Mouse (Mus musculus): ENCODE results near the gene Sgip1. TPM values are rescaled to one million over a fixed set of nuclear protein-coding genes. Genes with fewer than 3 reads are reported as not detected.
A peak's percentile ranks its signal among the peaks of the same experiment; 100 is the strongest.

Gene Sgip1
- polyA plus RNA-seq, 1 experiment from 2014 or later, result 68.6 TPM

GRCm38 (mm10) chr4:102853330-102854022 lies 112.4 kb downstream of the Sgip1 start:
- H3K9me3 ChIP-seq, result no peaks in the 10 kb centered on the region
- peaks cover 8% of the 10 kb centered on the region; the same call in 1 of the 2 replicates for H3K36me3 ChIP-seq
- H3K9ac ChIP-seq, result no peak overlapping the region
- no peaks in the 10 kb centered on the region for H3K27me3 ChIP-seq
- peaks cover 17% of the 10 kb centered on the region for H3K4me1 ChIP-seq (replicated peaks)
- no peak overlapping the region for H3K4me2 ChIP-seq
- H3K4me3 ChIP-seq, result no peak overlapping the region
- 81% methylated on average over 9 of the region's 9 CpGs for WGBS
- H3K27ac ChIP-seq, result peak overlapping the region; percentile 35; the same call in 1 of the 2 replicates
- no peak for ATAC-seq (ENCODE audit: low FRiP score)

GRCm38 (mm10) chr4:102854928-102855892 lies 114.1 kb downstream of the Sgip1 start:
- 0 out of 2 replicates have a peak overlapping the region, but pooled peaks have one; percentile 35 for H3K27ac ChIP-seq

GRCm38 (mm10) chr4:102856086-102856485 lies 115.0 kb downstream of the Sgip1 start:
- H3K27ac ChIP-seq, result peak overlapping the region; percentile 50
- H3K9me3 ChIP-seq, result no peaks in the 10 kb centered on the region
- no peak overlapping the region for H3K4me3 ChIP-seq
- H3K4me2 ChIP-seq, result no peak overlapping the region
- no peak overlapping the region for H3K9ac ChIP-seq
- 27% methylated on average over 7 of the region's 7 CpGs for WGBS
- H3K4me1 ChIP-seq (replicated peaks), result peaks cover 17% of the 10 kb centered on the region
- H3K27me3 ChIP-seq, result no peaks in the 10 kb centered on the region
- peaks cover 12% of the 10 kb centered on the region for H3K36me3 ChIP-seq
- ATAC-seq (ENCODE audit: low FRiP score), result no peak

More at GRCm38 (mm10) chr4:102854928-102855892, 114.1 kb downstream of the Sgip1 start:
- peak; percentile 71; the same call in 1 of the 2 replicates for ATAC-seq (ENCODE audit: low FRiP score)
- H3K36me3 ChIP-seq, result peaks cover 12% of the 10 kb centered on the region
- no peak overlapping the region for H3K4me2 ChIP-seq
- H3K4me1 ChIP-seq (replicated peaks), result peaks cover 17% of the 10 kb centered on the region
- no peak overlapping the region for H3K4me3 ChIP-seq
- WGBS, result 57% methylated on average over 10 of the region's 10 CpGs
- no peak overlapping the region for H3K9ac ChIP-seq
- H3K9me3 ChIP-seq, result no peaks in the 10 kb centered on the region
- H3K27me3 ChIP-seq, result no peaks in the 10 kb centered on the region

- Histone ChIP-seq H3K4me1 (replicated peaks) (peaks cover 17% of the 10 kb centered on the region), H3K27me3 (no peaks in the 10 kb centered on the region), H3K9me3 (no peaks in the 10 kb centered on the region), H3K36me3 (peaks cover 18% of the 10 kb centered on the region), H3K4me3 (no peak overlapping the region), H3K27ac (no peak overlapping the region), H3K9ac (no peak overlapping the region), H3K4me2 (no peak overlapping the region)
- ATAC-seq (ENCODE audit: low FRiP score), result no peak; the same call in 1 of the 2 replicates
- WGBS, result 95% methylated on average over 15 of the region's 15 CpGs
Observed at GRCm38 (mm10) chr4:102859259-102860194, 118.4 kb downstream of the Sgip1 start.

- no peaks in the 10 kb centered on the region for H3K27me3 ChIP-seq
- no peak overlapping the region for H3K27ac ChIP-seq
- 0 out of 2 replicates have a peak, but pooled peaks have one; percentile 21 for ATAC-seq (ENCODE audit: low FRiP score)
- H3K9ac ChIP-seq, result no peak overlapping the region
- peaks cover 19% of the 10 kb centered on the region for H3K36me3 ChIP-seq
- 60% methylated on average over 15 of the region's 15 CpGs for WGBS
- H3K4me3 ChIP-seq, result no peak overlapping the region
- H3K4me1 ChIP-seq (replicated peaks), result no peaks in the 10 kb centered on the region
- H3K4me2 ChIP-seq, result no peak overlapping the region
- H3K9me3 ChIP-seq, result no peaks in the 10 kb centered on the region
Observed at GRCm38 (mm10) chr4:102862751-102863710, 121.9 kb downstream of the Sgip1 start.

- no peaks in the 10 kb centered on the region for H3K9me3 ChIP-seq
- no peak for ATAC-seq (ENCODE audit: low FRiP score)
- no peaks in the 10 kb centered on the region for H3K4me1 ChIP-seq (replicated peaks)
- H3K27me3 ChIP-seq, result no peaks in the 10 kb centered on the region
- H3K9ac ChIP-seq, result no peak overlapping the region
- peaks cover 33% of the 10 kb centered on the region for H3K36me3 ChIP-seq
- 92% methylated on average over 3 of the region's 3 CpGs for WGBS
- H3K4me2 ChIP-seq, result no peak overlapping the region
- no peak overlapping the region for H3K27ac ChIP-seq
- no peak overlapping the region for H3K4me3 ChIP-seq
Observed at GRCm38 (mm10) chr4:102866531-102866930, 125.4 kb downstream of the Sgip1 start.

- peaks cover 57% of the 10 kb centered on the region for H3K36me3 ChIP-seq
- 63% methylated on average over 4 of the region's 4 CpGs for WGBS
- H3K4me3 ChIP-seq, result no peak overlapping the region
- H3K27ac ChIP-seq, result 0 out of 2 replicates have a peak overlapping the region, but pooled peaks have one; percentile 5
- ATAC-seq (ENCODE audit: low FRiP score), result no peak
- H3K4me2 ChIP-seq, result no peak overlapping the region
- no peaks in the 10 kb centered on the region for H3K9me3 ChIP-seq
- H3K27me3 ChIP-seq, result no peaks in the 10 kb centered on the region
- no peak overlapping the region for H3K9ac ChIP-seq
- H3K4me1 ChIP-seq (replicated peaks), result no peaks in the 10 kb centered on the region
Observed at GRCm38 (mm10) chr4:102871274-102871673, 130.2 kb downstream of the Sgip1 start.

GRCm38 (mm10) chr4:102883142-102883541 lies 142.0 kb downstream of the Sgip1 start:
- H3K4me2 ChIP-seq, result no peak overlapping the region
- no peaks in the 10 kb centered on the region for H3K27me3 ChIP-seq
- no peaks in the 10 kb centered on the region for H3K4me1 ChIP-seq (replicated peaks)
- WGBS, result 96% methylated on average over 3 of the region's 3 CpGs
- no peak overlapping the region for H3K27ac ChIP-seq
- no peaks in the 10 kb centered on the region for H3K9me3 ChIP-seq
- no peak overlapping the region for H3K9ac ChIP-seq
- H3K36me3 ChIP-seq, result peaks cover 10% of the 10 kb centered on the region
- H3K4me3 ChIP-seq, result no peak overlapping the region
- no peak for ATAC-seq (ENCODE audit: low FRiP score)

GRCm38 (mm10) chr4:102884228-102884627 lies 143.1 kb downstream of the Sgip1 start:
- no peak overlapping the region for H3K9ac ChIP-seq
- H3K9me3 ChIP-seq, result no peaks in the 10 kb centered on the region
- no peaks in the 10 kb centered on the region for H3K27me3 ChIP-seq
- 81% methylated on average over 4 of the region's 4 CpGs for WGBS
- H3K4me3 ChIP-seq, result no peak overlapping the region
- no peak overlapping the region for H3K4me2 ChIP-seq
- peaks cover 10% of the 10 kb centered on the region for H3K36me3 ChIP-seq
- H3K4me1 ChIP-seq (replicated peaks), result no peaks in the 10 kb centered on the region
- ATAC-seq (ENCODE audit: low FRiP score), result no peak
- no peak overlapping the region for H3K27ac ChIP-seq

GRCm38 (mm10) chr4:102886459-102886858 lies 145.4 kb downstream of the Sgip1 start:
- ATAC-seq (ENCODE audit: low FRiP score), result no peak
- no peak overlapping the region for H3K4me3 ChIP-seq
- no peaks in the 10 kb centered on the region for H3K27me3 ChIP-seq
- no peaks in the 10 kb centered on the region for H3K9me3 ChIP-seq
- WGBS, result 84% methylated on average over 2 of the region's 2 CpGs
- no peaks in the 10 kb centered on the region for H3K4me1 ChIP-seq (replicated peaks)
- H3K9ac ChIP-seq, result no peak overlapping the region
- H3K36me3 ChIP-seq, result peaks cover 20% of the 10 kb centered on the region
- no peak overlapping the region for H3K27ac ChIP-seq
- no peak overlapping the region for H3K4me2 ChIP-seq

- H3K9ac ChIP-seq, result no peak overlapping the region
- no peak overlapping the region for H3K27ac ChIP-seq
- ATAC-seq (ENCODE audit: low FRiP score), result no peak
- H3K4me3 ChIP-seq, result no peak overlapping the region
- WGBS, result 86% methylated on average over 4 of the region's 4 CpGs
- H3K36me3 ChIP-seq, result peaks cover 21% of the 10 kb centered on the region
- H3K4me1 ChIP-seq (replicated peaks), result no peaks in the 10 kb centered on the region
- no peaks in the 10 kb centered on the region for H3K9me3 ChIP-seq
- no peak overlapping the region for H3K4me2 ChIP-seq
- H3K27me3 ChIP-seq, result no peaks in the 10 kb centered on the region
Observed at GRCm38 (mm10) chr4:102886902-102887301, 145.8 kb downstream of the Sgip1 start.
